Mouse (Mus musculus) olfactory bulb, adult 2 months (tissue): Measurements from ENCODE around the gene Ube4a.

ENCODE experiments used
- CTCF ChIP-seq: fragments of 200-500 bp; IDR thresholded peaks from 2 replicates; pipeline ENCODE4 v1.5.1; 2012; ENCODE audit warnings: low read depth, mild to moderate bottlenecking, low read length, moderate library complexity; ENCODE audit not compliant: insufficient read depth
- POLR2A ChIP-seq: fragments of 200-500 bp; IDR thresholded peaks from 2 replicates; pipeline ENCODE4 v1.6.1; 2012; ENCODE audit warnings: mild to moderate bottlenecking, low read depth, low read length, moderate library complexity; ENCODE audit not compliant: insufficient read depth

- no peak for TF ChIP-seq POLR2A
- no peak for TF ChIP-seq CTCF
These were observed 59.8 kb downstream of the Ube4a start for GRCm38 (mm10) chr9:44905620-44906019.
